Mouse (Mus musculus) MEL (cell line): ENCODE results near the gene Dusp16.

Experiments
- MAZ ChIP-seq: IDR thresholded peaks from 2 replicates; pipeline ENCODE4 v1.6.1; 2012; ENCODE audit warnings: low read depth, mild to moderate bottlenecking, inconsistent platforms, low read length, improper control_type of control experiment
- MYB ChIP-seq: IDR thresholded peaks from 2 replicates; pipeline ENCODE4 v1.6.1; 2011; ENCODE audit warnings: mild to moderate bottlenecking, low read depth, low read length, improper control_type of control experiment
- POLR2A ChIP-seq, 2 experiments: IDR thresholded peaks; 2 replicates each; pipeline ENCODE4 v1.6.1; 2011 to 2012; ENCODE audit warnings: low read length in 2 of 2, mild to moderate bottlenecking in 2 of 2, control low read depth in 1 of 2, improper control_type of control experiment in 1 of 2, low read depth in 1 of 2, moderate library complexity in 1 of 2; ENCODE audit not compliant: control insufficient read depth in 1 of 2, insufficient read depth in 1 of 2, poor library complexity in 1 of 2

DNA sequence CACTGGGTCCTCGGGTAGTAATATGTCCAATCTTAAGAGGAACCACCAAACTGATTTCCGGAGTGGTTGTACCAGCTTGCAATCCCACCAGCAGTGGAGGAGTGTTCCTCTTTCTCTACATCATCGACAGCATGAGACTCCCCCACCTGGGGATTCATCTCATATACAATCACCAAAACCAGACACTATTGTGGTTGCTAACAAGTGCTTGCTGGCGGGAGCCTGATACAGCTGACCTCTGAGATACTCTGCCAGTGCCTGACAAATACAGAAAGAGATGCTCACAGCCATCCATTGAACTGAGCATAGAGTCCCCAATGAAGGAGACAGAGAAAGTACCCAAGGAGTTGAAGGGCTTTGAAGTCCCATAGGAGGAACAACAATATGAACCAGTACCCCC lies 36.4 kb downstream of the Dusp16 start:
- TF ChIP-seq MYB (no peak), POLR2A (IDR thresholded peaks at IDR 0.05; ENCODE audit: control insufficient read depth in 1 of 2, insufficient read depth in 1 of 2, low read depth in 1 of 2, low read length in 2 of 2, poor library complexity in 1 of 2) (no peak), MAZ (no peak)
